Mouse (Mus musculus) hematopoietic stem cell, adult 5-6 weeks (primary cell): ENCODE data around the gene Cdk17. TPM values are rescaled to one million over a fixed set of nuclear protein-coding genes. Genes with fewer than 3 reads are reported as not detected.

Experiments
- ATAC-seq, 2 experiments: fragments of 125-278 bp in 1 of 2; replicated peaks in 1 of 2; 2 replicates each; pipeline ENCODE4 v1.8.0; 2016 to 2017; ENCODE audit warnings: inconsistent platforms in 2 of 2, mild to moderate bottlenecking in 2 of 2, moderate number of reproducible peaks in 2 of 2, low read depth in 1 of 2, moderate TSS enrichment in 1 of 2; ENCODE audit not compliant: low FRiP score in 2 of 2, poor library complexity in 2 of 2, severe bottlenecking in 2 of 2, insufficient read depth in 1 of 2, low TSS enrichment in 1 of 2
- total RNA-seq: library from RNA; stranded (forward); fragments of 172-1452, 232-1000 nt; gene quantifications from 2 replicates; pipeline ENCODE4 v1.2.3, GENCODE M21; 2017

Gene Cdk17
- total RNA-seq, 1 experiment from 2014 or later: 146 TPM

DNA sequence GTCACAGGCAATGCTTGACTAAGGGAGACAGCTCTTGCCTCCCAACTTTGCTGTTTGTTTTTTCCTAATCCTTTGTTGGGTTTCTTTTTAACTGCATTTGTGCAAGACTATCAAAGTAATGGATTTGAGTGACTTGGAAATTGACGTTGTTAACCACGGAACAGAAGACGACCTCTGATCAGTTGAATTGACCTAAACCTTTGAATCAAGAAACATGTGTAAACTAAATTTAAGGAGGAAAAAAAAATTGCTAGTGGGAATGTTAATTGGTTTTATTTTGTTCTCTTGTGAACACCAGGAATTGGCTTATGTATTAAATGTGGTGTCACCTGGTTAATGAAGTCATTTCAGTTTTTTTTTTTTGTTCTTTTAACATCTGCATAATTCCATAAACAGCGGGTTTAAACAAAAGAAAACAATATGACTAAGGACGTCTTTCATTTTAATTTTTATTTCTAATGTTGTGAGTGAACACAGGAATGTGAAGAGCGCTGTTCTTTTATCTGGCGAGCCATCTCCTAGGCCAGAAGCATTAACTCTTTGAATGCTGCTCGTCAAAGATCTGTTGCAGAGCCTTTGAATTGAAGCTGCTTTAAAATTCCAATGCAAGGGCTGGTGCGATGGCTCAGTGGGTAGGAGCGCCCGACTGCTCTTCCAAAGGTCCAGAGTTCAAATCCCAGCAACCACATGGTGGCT, 1.7 kb downstream of the Cdk17 start:
- ATAC-seq: no peak

- no peak for ATAC-seq
These were observed 2.4 kb downstream of the Cdk17 start for GRCm38 (mm10) chr10:93162972-93163660.

GRCm38 (mm10) chr10:93163711-93164488, 3.2 kb downstream of the Cdk17 start:
- ATAC-seq: no peak

DNA sequence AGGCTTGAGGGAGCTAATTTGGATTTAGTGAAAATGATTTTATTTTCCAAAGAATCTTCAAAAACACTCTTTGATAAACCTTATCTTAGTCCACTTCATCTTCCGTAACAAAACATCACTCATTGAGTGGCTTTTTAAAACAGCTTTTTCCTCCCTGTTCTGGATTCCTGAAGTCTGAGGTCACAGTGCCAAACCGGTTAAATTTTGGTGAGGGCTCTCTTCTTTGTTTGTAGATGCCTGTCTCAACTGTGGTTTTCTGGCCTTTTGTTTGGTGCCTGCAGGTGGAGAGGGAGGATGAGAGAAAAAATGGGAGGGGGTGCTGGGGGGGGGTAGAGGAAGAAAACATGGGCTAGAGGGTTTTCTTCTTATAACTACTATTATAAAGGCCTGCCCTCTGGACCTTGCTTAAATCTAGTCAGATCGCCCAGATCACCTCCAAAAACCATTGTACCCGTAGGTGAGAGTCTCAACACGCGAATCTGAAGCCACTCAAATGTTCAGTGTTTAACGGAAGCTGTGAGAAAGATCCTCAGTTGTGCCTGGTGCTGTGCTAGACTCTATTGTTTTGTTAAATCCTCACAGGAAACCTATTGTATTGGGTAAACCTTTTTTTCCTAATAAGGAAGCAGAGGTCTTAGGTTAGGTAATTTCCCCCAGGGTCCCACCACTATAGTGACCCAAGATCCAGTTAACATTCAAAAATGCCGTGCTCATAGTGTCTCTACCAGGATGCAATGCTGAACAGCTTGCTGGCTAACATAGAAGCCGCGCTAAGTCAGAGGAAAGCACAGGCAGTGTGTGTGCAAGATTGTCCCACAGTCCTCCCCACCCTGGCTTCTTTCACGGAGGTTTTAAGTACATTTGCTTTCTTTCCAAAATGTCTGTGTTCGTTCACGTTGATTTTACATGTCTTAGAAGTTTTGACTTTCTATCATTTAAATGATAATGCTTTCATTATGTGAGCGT, 5.0 kb downstream of the Cdk17 start:
- peak; percentile 18 to 36; a peak in 1 of 4 replicates for ATAC-seq

DNA sequence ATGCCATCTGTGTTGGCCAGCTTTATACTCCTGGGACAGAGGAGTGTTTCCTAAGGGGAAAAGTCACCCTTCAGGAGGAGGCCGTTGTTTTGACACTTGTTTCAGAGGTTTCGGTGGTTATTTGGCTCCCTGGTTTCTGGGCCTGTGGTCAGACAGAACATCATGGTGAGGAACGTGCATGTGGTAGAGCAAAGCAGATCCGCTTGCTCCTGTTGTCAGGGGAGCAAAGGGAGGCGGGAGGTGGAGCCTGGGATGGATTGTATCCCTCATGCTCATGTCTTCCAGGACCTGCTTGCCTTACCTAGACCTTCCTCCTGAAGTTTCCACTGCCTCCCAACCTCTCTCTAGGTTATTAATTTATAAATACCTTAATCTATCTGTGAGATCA, 5.7 kb downstream of the Cdk17 start:
- peak in 1 of 2 experiments; percentile 34; a peak in 1 of 4 replicates for ATAC-seq

DNA sequence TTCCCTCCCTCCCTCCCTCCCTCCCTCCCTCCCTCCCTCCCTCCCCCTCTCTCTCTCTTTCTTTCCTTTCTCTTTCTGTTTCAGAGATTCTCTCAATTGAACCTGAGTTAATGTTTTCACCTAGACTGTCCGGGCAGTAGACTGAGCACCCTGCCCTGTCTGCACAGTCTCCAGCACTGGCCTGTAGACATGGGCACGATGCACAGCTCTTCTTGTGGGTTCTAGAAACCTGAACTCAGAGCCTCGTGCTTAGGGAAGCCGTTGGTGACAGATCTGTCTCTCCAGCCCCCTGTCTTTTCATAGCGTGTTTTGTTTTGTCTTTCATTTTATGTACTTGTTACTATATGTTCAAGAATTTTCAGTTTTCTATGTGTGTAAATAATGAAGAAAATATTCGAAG, 6.6 kb downstream of the Cdk17 start:
- ATAC-seq: no peak

DNA sequence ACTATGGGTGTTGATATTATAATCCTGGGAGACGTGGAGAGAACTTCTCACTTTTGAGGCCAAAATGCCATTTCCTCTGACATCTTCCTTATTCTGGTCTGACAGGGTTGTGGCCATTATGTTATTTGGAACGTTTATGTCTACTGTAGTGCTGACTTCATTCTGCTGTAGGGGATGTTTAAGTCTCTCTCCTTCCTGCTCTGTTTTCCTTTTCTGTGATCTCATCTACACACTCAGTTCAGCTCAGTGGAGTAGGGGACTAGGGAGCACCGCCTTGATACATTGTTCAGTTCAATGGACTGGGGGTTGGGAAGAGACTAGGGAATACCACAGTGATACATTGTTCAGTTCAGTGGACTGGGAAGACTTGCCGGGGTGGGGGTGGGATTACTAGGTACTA, 7.4 kb downstream of the Cdk17 start:
- peak; percentile 27 to 30; a peak in 3 of 4 replicates for ATAC-seq

DNA sequence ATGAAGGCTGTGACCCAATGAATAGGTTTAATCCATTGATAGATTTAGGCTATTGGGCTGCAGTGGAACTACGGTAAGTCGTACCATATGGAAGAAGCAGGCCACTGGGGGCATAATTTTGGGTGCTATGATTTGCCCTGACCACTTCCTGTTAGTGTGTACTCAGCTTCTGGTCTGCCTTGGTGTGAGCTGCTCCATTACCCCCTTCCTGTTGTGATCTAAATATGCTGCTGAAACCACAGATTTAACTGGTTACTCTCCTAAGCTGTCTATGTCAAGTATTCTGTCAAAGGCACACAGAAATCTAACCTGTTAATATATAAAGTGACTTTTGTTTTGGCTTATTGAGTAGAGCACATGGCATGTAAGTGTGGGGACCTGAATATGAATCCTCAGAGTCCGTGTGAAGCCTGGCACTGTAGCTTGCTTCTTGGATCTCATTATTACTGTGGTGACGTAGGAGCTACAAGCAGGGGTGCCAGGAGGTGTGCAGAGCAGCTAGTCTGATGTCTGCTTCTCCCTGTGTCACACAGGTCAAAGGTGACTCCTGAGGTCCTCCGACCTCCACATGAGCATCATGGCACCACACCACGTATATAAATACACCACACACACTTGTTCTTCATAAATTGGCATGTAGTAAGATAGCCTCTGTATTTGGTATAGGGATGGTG, 10.6 kb downstream of the Cdk17 start:
- ATAC-seq: peak; percentile 71 to 82

- ATAC-seq: no peak
These were observed 16.8 kb downstream of the Cdk17 start for GRCm38 (mm10) chr10:93177471-93177870.

DNA sequence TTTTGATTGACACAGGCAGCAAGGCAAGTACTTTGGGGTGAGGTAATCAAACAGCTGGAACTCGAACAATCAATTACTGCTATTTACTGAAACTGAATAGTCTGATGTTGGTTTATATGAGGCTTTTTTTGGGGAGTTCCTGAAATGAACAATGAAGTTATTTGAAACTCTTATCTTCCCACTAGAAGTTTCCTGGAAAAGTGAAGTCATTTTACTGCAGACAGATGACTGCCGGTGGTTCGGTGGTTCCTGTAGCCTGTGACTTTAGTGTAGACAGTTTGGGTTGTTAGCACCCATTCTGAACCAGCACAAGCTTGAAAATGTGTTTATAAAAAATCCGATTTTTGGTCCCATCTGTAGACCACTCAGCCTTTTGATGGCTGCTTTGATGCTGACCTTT, 17.2 kb downstream of the Cdk17 start:
- ATAC-seq: no peak

DNA sequence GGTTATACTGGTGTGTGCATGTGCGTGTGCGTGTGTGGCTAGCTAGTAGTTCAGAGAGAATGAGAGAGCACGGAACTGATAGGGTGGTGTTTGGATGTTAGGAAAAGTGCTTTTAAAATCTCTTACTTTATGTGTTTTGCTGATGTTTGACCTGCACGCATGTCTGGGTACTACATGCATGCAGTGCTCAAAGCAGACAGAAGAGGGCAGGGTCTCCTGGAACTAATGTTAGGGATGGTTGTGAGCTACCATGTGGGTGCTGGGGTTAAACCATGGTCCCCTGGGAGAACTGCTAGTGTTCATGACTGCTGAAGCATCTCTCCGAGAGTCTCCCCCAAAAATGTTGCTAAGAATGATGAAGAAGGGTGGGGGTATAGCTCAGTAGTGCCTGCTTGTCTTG, 18.0 kb downstream of the Cdk17 start:
- ATAC-seq: no peak

GRCm38 (mm10) chr10:93179669-93180460, 19.2 kb downstream of the Cdk17 start:
- ATAC-seq: no peak

DNA sequence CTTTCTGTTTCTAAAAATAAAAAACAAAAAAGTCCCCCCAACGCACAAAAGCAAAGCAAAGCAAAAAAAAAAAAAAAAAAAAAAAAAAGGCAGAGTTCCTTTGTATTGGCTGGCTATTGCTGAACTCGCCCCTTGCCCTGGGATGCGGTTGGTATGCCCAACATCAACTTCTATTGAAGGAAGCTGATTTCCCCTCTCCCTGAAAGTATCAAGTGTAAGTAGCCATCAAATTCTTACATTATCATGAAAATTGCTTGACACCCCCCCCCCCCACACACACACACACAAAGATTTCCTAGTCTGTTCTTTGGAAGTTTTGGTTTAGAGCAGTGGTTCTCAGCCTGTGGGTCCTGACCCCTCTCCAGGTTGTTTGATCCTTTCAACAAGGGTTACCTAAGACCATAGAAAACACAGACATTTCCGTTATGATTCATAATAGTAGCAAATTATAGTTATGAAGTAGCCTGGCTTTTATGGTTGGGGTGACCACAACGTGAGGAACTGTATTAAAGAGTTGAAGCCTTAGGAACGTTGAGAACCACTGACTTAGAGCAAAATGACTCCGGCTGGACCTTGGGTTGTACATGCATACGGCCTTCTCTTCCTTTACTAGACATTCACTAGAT, 23.8 kb downstream of the Cdk17 start:
- no peak for ATAC-seq

GRCm38 (mm10) chr10:93188440-93188999, 27.8 kb downstream of the Cdk17 start:
- 0 out of 4 replicates have a peak, but pooled peaks of 1 of the 2 experiments have one; percentile 9 for ATAC-seq

DNA sequence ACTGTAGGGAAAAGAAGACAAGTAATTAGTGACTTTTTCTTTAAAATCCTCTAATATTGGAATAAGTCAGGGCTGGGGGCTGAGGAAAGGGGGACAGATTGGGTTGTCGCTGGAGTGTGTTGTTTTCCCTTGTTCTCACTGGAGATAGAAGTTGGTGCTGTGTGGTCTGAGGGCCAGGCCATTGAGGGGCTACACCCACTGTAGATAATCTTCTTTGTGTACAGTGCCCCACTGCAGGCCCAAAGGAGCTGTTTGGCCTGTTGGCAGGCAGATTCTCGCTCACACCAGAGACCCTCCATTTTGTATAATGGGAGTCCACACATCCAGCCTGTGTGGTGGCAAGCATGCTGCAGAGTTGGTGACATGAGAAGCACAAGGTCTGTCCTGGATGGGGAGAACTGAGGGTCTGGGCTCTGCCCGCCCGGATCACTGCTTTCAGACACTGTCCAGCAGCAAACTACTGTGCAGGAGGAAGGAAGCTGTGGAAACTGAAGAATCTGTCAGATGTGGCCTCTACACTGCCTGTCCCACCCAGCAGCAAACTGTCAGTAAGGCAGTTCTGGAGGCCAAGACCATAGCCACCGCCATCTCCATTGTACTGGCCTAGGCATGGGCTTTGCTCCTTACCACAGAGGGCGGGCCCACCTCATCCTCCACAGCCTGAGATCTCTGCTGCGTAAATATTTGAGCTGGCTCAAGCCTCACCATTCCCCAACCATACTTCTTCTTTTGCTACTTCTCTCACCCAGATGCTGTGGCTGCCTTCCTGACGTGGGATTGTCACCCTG, 30.0 kb downstream of the Cdk17 start:
- ATAC-seq: peak; percentile 92 to 93
